Mouse (Mus musculus) kidney, adult 8-10 months (tissue): ENCODE results near the gene Tuba3a.

Source experiments
- DNase-seq, 2 experiments: peaks; one replicate each; pipeline ENCODE4 v3.0.0; 2022

The Tuba3a gene

GRCm38 (mm10) chr6:125264219-125264618 is 21.6 kb downstream of the Tuba3a start:
- DNase-seq: no peak

- DNase-seq: no peak
Observed at GRCm38 (mm10) chr6:125260006-125260555, 25.8 kb downstream of the Tuba3a start.

GRCm38 (mm10) chr6:125256222-125256966 is 29.4 kb downstream of the Tuba3a start:
- peak; percentile 68 to 80 for DNase-seq

- DNase-seq: no peak
Observed at GRCm38 (mm10) chr6:125255516-125256044, 30.3 kb downstream of the Tuba3a start.

GRCm38 (mm10) chr6:125253863-125254715 is 31.8 kb downstream of the Tuba3a start:
- peak; percentile 60 to 72 for DNase-seq

- DNase-seq: no peak
Observed at GRCm38 (mm10) chr6:125252711-125253110, 33.1 kb downstream of the Tuba3a start.

GRCm38 (mm10) chr6:125252285-125252684 is 33.6 kb downstream of the Tuba3a start:
- no peak for DNase-seq

GRCm38 (mm10) chr6:125244551-125244950 is 41.3 kb downstream of the Tuba3a start:
- no peak for DNase-seq

GRCm38 (mm10) chr6:125241566-125241965 is 44.3 kb downstream of the Tuba3a start:
- no peak for DNase-seq

- DNase-seq: no peak
Observed at GRCm38 (mm10) chr6:125240617-125241016, 45.2 kb downstream of the Tuba3a start.

GRCm38 (mm10) chr6:125239547-125239946 is 46.3 kb downstream of the Tuba3a start:
- DNase-seq: no peak

- no peak for DNase-seq
Observed at GRCm38 (mm10) chr6:125238396-125238795, 47.4 kb downstream of the Tuba3a start.

- no peak for DNase-seq
Observed at GRCm38 (mm10) chr6:125237421-125237820, 48.4 kb downstream of the Tuba3a start.

GRCm38 (mm10) chr6:125236782-125237181 is 49.1 kb downstream of the Tuba3a start, which contains the start of gene Cd27:
Cd27 (minus strand) TSS chr6:125237010.
- DNase-seq: no peak

GRCm38 (mm10) chr6:125236341-125236740 is 49.5 kb downstream of the Tuba3a start:
- no peak for DNase-seq

- no peak for DNase-seq
Observed at GRCm38 (mm10) chr6:125234520-125234828, 51.4 kb downstream of the Tuba3a start.

GRCm38 (mm10) chr6:125233816-125234519 is 51.9 kb downstream of the Tuba3a start:
- DNase-seq: no peak

- DNase-seq: no peak
Observed at GRCm38 (mm10) chr6:125232516-125232915, 53.3 kb downstream of the Tuba3a start.

- DNase-seq: no peak
Observed at GRCm38 (mm10) chr6:125232045-125232437, 53.8 kb downstream of the Tuba3a start.

GRCm38 (mm10) chr6:125231117-125232044 is 54.5 kb downstream of the Tuba3a start, which contains the start of gene Tapbpl:
Tapbpl (minus strand) TSS chr6:125231860.
- peak in 1 of 2 experiments; percentile 59 for DNase-seq

GRCm38 (mm10) chr6:125230571-125230970 is 55.3 kb downstream of the Tuba3a start:
- no peak for DNase-seq
